Mouse (Mus musculus) ES-E14 (cell line): Measurements from ENCODE around the gene Neto2. TPM values are rescaled to one million over a fixed set of nuclear protein-coding genes. Genes with fewer than 3 reads are reported as not detected.

Experiments used
- DNase-seq: peaks from one replicate; pipeline ENCODE4 v3.0.0-alpha.2; 2013; ENCODE audit warnings: low read depth, low spot score
- H3K27ac ChIP-seq: 2 replicates; pipeline ENCODE4 v1.5.1; 2012; ENCODE audit warnings: low read depth, mild to moderate bottlenecking, low read length, moderate library complexity, mixed read lengths; ENCODE audit not compliant: poor library complexity, insufficient read depth, severe bottlenecking
- H3K36me3 ChIP-seq: 2 replicates; pipeline ENCODE4 v1.6.1; 2012; ENCODE audit warnings: mild to moderate bottlenecking, low read length, moderate library complexity, mixed read lengths; ENCODE audit not compliant: control insufficient read depth, poor library complexity, insufficient read depth, severe bottlenecking
- H3K4me1 ChIP-seq, 2 experiments: fragments of 150-350 bp in 1 of 2; sonication (generic) in 1 of 2; 2 replicates each; pipeline ENCODE4 v1.6.1; 2012; ENCODE audit warnings: low read length in 2 of 2, mild to moderate bottlenecking in 1 of 2, mixed read lengths in 1 of 2; ENCODE audit not compliant: control insufficient read depth in 2 of 2, insufficient read depth in 2 of 2, poor library complexity in 1 of 2
- H3K4me3 ChIP-seq, 2 experiments: fragments of 150-350 bp in 1 of 2; sonication (generic) in 1 of 2; 2 replicates each; pipeline ENCODE4 v1.5.1; 2012; ENCODE audit warnings: low read length in 2 of 2, low read depth in 1 of 2, mild to moderate bottlenecking in 1 of 2, mixed read lengths in 1 of 2; ENCODE audit not compliant: insufficient read depth in 1 of 2, poor library complexity in 1 of 2, severe bottlenecking in 1 of 2
- H3K9ac ChIP-seq: 2 replicates; pipeline ENCODE4 v1.6.1; 2012; ENCODE audit warnings: low read depth, mild to moderate bottlenecking, low read length, mixed read lengths; ENCODE audit not compliant: poor library complexity, insufficient read depth, severe bottlenecking
- H3K9me3 ChIP-seq: fragments of 150-350 bp; sonication (generic); 2 replicates; pipeline ENCODE4 v1.6.1; 2012; ENCODE audit warnings: low read depth, mild to moderate bottlenecking, low read length; ENCODE audit not compliant: control insufficient read depth, insufficient read depth
- CHD2 ChIP-seq: IDR thresholded peaks from 2 replicates; pipeline ENCODE4 v1.6.1; 2014; ENCODE audit warnings: mild to moderate bottlenecking, low read depth, low read length, inconsistent platforms
- HCFC1 ChIP-seq: IDR thresholded peaks from 2 replicates; pipeline ENCODE4 v1.6.1; 2012; ENCODE audit warnings: low read length, inconsistent platforms, borderline replicate concordance; ENCODE audit not compliant: insufficient read depth
- MAFK ChIP-seq: IDR thresholded peaks from 2 replicates; pipeline ENCODE4 v1.6.1; 2014; ENCODE audit warnings: mild to moderate bottlenecking, low read depth, low read length, inconsistent platforms; ENCODE audit not compliant: insufficient read depth
- ZC3H11A ChIP-seq: IDR thresholded peaks from 2 replicates; pipeline ENCODE4 v1.6.1; 2012; ENCODE audit warnings: low read depth, mild to moderate bottlenecking, inconsistent platforms, low read length, borderline replicate concordance
- ZNF384 ChIP-seq: IDR thresholded peaks from 2 replicates; pipeline ENCODE4 v1.6.1; 2012; ENCODE audit warnings: low read depth, low read length, inconsistent platforms
- in situ Hi-C, 2 experiments: fragments of 600-800 bp; cut with MboI; formaldehyde crosslinking; loops; one replicate each; pipeline ENCODE4 v1.15.1; 2025; ENCODE audit warnings: low sequenced_read_pairs in 2 of 2, inconsistent platforms in 1 of 2; ENCODE audit not compliant: unreplicated experiment in 2 of 2
- total RNA-seq: library from RNA; depleted of rRNA; stranded (reverse); fragments of 300-350 nt; gene quantifications from 2 replicates; pipeline ENCODE4 v1.2.3, GENCODE M21; 2012; rRNA removed

The Neto2 gene
- total RNA-seq, result 7.9 and 10.8 TPM in 2 replicates

DNA sequence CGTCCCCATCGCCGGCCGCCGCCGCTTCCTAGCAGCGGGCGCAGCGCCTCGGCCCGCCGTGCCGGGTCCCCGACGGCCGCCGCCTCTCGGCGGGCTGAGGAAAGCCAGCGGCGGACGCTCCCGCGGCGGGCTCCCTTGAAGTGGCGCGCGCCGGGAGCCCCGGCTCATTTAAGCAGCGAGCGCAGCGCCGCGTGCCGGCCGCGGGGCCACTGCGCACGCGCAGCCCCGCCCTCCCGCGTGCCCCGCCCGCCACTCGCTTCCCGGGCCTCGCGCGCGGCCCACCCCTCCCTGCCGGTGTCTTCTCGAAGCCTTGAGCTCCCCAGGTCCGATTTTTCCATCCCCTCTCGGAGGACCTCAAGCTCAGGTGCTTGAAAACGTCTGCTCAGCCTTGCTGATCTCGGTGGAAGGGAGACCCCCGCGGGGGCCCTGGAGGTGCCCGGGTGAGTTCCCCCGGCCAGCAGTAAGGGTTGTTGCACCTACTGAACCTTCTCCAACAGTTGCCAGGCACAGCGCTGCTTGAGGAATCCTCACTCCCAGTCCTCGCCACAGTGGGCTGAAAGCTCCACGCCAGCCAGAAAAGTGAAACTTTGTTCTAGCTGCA is at the start of gene Neto2:
TSS of gene Neto2 (minus strand) at position 174 of the 601 bp plus-strand sequence.
- TF ChIP-seq ZC3H11A (no peak), HCFC1 (no peak)
- Histone ChIP-seq H3K9ac (peak within 1 kb of the TSS; percentile 74), H3K27ac (no peak within 1 kb of the TSS), H3K36me3 (no peaks in the 10 kb centered on the region), H3K9me3 (no peaks in the 10 kb centered on the region), H3K4me1 (peaks cover 3 to 4% of the 10 kb centered on the region in 2 experiments; a peak in 2 of 4 replicates), H3K4me3 (peak within 1 kb of the TSS; percentile 67 to 68)
- in situ Hi-C loops, result loop anchor here in 1 of 2 experiments (10.0 kb wide), 1 partner anchor 884 kb away; the partner anchor contains the start of gene Abcc12
- peak; percentile 31 for DNase-seq

DNA sequence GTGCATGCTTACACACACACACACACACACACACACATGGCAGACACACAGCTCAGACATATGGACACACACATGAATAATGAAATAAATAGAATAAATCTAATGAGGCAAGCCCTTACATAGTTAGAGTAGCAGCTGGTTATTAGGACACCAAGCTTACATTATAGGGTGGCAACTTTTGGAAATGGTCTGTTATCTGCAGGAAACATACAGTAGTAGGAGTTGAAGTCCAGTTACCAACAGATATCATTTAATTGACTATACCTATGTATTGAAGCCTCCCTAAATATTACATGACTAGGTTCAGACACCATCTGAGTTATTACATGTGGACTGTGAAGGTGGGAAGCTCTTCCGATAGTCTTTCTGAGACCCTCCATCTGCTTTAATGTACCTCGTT is 44.3 kb upstream of the Neto2 start:
- in situ Hi-C loops, result no loop called here
- H3K9ac ChIP-seq, result no peak overlapping the region
- TF ChIP-seq HCFC1 (no peak), CHD2 (no peak), ZNF384 (no peak), MAFK (no peak), ZC3H11A (no peak)

DNA sequence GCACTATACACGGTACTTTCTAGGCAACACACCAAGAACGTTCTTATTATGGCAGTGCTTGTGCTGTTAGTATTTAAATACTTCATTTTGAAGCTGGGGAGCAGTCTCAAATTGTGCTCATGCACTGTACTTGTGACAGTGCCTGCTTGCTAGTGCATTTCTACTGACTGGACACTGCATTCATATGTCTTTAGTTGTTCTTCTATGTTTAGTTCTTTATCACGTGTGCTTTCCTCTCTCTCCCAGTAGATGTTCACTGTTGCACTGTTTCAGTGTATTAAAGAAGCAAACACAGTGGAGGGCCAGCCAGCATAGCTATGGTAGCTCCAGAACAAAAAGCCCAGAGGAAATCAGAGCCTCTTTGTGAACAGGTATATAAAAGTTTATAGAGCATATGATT is 29.8 kb upstream of the Neto2 start:
- no peak for TF ChIP-seq ZNF384
- TF ChIP-seq CHD2, result no peak
- TF ChIP-seq HCFC1, result no peak
- no peak for TF ChIP-seq MAFK
- TF ChIP-seq ZC3H11A, result no peak
- H3K4me1 ChIP-seq, result no peaks in the 10 kb centered on the region
- in situ Hi-C loops, result no loop called here
- no peak overlapping the region for H3K9ac ChIP-seq
- no peaks in the 10 kb centered on the region for H3K9me3 ChIP-seq
- no peak overlapping the region for H3K4me3 ChIP-seq
- DNase-seq, result no peak
- H3K27ac ChIP-seq, result no peak overlapping the region
- no peaks in the 10 kb centered on the region for H3K36me3 ChIP-seq

More for the DNA sequence above, 44.3 kb upstream of the Neto2 start:
- Histone ChIP-seq H3K4me3 (no peak overlapping the region), H3K27ac (no peak overlapping the region), H3K36me3 (no peaks in the 10 kb centered on the region), H3K9me3 (no peaks in the 10 kb centered on the region), H3K4me1 (no peaks in the 10 kb centered on the region)
- no peak for DNase-seq

DNA sequence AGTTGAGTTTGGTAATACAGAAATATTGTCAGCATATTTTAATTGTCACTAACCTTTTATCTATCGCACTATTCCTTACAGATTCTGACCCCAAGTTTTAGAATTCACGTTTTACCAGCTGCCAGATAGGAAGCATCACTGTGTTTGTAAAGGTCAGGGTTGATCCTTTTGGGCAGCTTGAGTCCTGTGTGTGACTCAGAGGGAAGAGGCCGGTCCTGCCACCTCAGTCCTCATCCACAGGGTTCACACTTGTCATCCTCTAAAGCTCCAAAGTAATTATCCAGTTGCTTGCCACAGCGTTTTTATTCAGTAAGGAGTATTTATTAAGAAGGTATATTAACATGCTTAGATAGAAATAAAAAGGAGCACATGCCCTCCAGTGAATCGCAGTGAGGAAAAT is 16.5 kb upstream of the Neto2 start:
- in situ Hi-C loops, result no loop called here
- Histone ChIP-seq H3K4me1 (no peaks in the 10 kb centered on the region), H3K9ac (no peak overlapping the region), H3K9me3 (no peaks in the 10 kb centered on the region), H3K4me3 (no peak overlapping the region), H3K27ac (no peak overlapping the region), H3K36me3 (no peaks in the 10 kb centered on the region)
- TF ChIP-seq MAFK (no peak), CHD2 (no peak), ZC3H11A (no peak), ZNF384 (no peak), HCFC1 (no peak)
- no peak for DNase-seq
